Mouse (Mus musculus): ENCODE measurements at regions not wholly inside any gene's neighbourhood (a gene's known extent, or its start where the extent isn't known, plus 50 kb on each side); places are given as distances from the start of the nearest gene placed in this dataset.

GRCm38 (mm10) chr1:119194533-119194932 lies 141.1 kb upstream of the Gli2 start:
- no peak for TF ChIP-seq POLR2A (IDR thresholded peaks at IDR 0.05; ENCODE audit: borderline replicate concordance, extremely low read depth, insufficient read depth, insufficient read length, poor library complexity, severe bottlenecking)
- no peak for TF ChIP-seq CTCF (IDR thresholded peaks at IDR 0.05; ENCODE audit: borderline replicate concordance, extremely low read depth, insufficient read depth, insufficient read length)

Measured in brain, embryonic 14.5 days (tissue).